ENCODE assay signal across 28 mouse cellular contexts in genomic region chr10:109643598-109643997, GRCm38 (mm10).
DNase-seq lines count a peak whose midpoint lies in the region; ATAC-seq lines count a peak whose summit lies in the region.
"Had no signal": no experiment of that assay in that cellular context is flagged by ENCODE, and none has a peak within 500 bp of the region (broad histone marks: within the 10 kb centered on the region; RNA-seq: fewer than 3 reads in every experiment).

No protein-coding gene starts in this region.

- no peaks in the 10 kb centered on the region for H3K36me3 ChIP-seq in neural tube, embryonic 15.5 days
- H3K36me3 ChIP-seq: embryonic facial prominence, embryonic 15.5 days; heart, embryonic 15.5 days; hindbrain, embryonic 13.5 days; limb, embryonic 13.5 days; liver, embryonic 12.5 days; midbrain, embryonic 13.5 days had no signal

- no peaks in the 10 kb centered on the region for H3K9me3 ChIP-seq in neural tube, embryonic 15.5 days (replicated peaks)
- H3K9me3 ChIP-seq: embryonic facial prominence, embryonic 15.5 days; heart, embryonic 15.5 days; hindbrain, embryonic 13.5 days; limb, embryonic 13.5 days; liver, embryonic 12.5 days; midbrain, embryonic 13.5 days had no signal

- WGBS in neural tube, embryonic 15.5 days, result 88% methylated on average over 3 of the region's 3 CpGs

- peak; percentile 90 for ATAC-seq in frontal cortex, adult (ENCODE audit: low TSS enrichment)
- ATAC-seq in neural tube, embryonic 15.5 days (ENCODE audit: low FRiP score), result no peak
- ATAC-seq: activated CD4-positive, CD25-positive, alpha-beta regulatory T cell, adult 4 months; forebrain, embryonic 14.5 days; liver, embryonic 12.5 days; midbrain, embryonic 13.5 days had no signal

- no peak overlapping the region for H3K4me3 ChIP-seq in neural tube, embryonic 15.5 days (replicated peaks)
- H3K4me3 ChIP-seq: embryonic facial prominence, embryonic 15.5 days; heart, embryonic 15.5 days; hindbrain, embryonic 13.5 days; limb, embryonic 13.5 days; liver, embryonic 12.5 days; megakaryocyte, embryonic 14.5 days; midbrain, embryonic 13.5 days had no signal

- DNase-seq in frontal cortex, postnatal 10 days (ENCODE audit: low spot score in 2 of 2), result no peak
- DNase-seq in left cerebral cortex, adult 11 months (ENCODE audit: low spot score), result peak; percentile 54
- no peak for DNase-seq in left cerebral cortex, postnatal 4 days
- DNase-seq in left cerebral cortex, adult 9 months (ENCODE audit: low spot score in 2 of 2), result peak; percentile 32 to 80
- DNase-seq in right cerebral cortex, postnatal 36 days (ENCODE audit: low spot score in 2 of 2), result peak; percentile 64 to 82
- no peak for DNase-seq in natural killer cell, adult 2 months (ENCODE audit: low spot score in 2 of 2)
- DNase-seq: adrenal gland, postnatal 10 days; cerebellum, adult 8-10 months; cerebellum, postnatal 36 days; gastrocnemius, postnatal 25 days; heart, postnatal 36 days; kidney, adult 18-20 months; kidney, postnatal 10 days; lung, adult 2 months; lung, postnatal 14 days; spleen, adult 18-20 months; thymus, postnatal 14 days had no signal

- H3K27me3 ChIP-seq in neural tube, embryonic 15.5 days (replicated peaks), result no peaks in the 10 kb centered on the region
- H3K27me3 ChIP-seq: embryonic facial prominence, embryonic 15.5 days; heart, embryonic 15.5 days; hindbrain, embryonic 13.5 days; limb, embryonic 13.5 days; liver, embryonic 12.5 days; megakaryocyte, embryonic 14.5 days; midbrain, embryonic 13.5 days had no signal

- intact Hi-C loops in left cerebral cortex, postnatal 4 days (cut with DNase I), result no loop called here

- H3K4me2 ChIP-seq in neural tube, embryonic 15.5 days, result no peak overlapping the region
- H3K4me2 ChIP-seq: embryonic facial prominence, embryonic 15.5 days; heart, embryonic 15.5 days; hindbrain, embryonic 13.5 days; limb, embryonic 13.5 days; liver, embryonic 12.5 days; midbrain, embryonic 13.5 days had no signal

- 0 out of 2 replicates have a peak, but pooled peaks cover 3% of the 10 kb centered on the region for H3K4me1 ChIP-seq in neural tube, embryonic 15.5 days
- H3K4me1 ChIP-seq: embryonic facial prominence, embryonic 15.5 days; heart, embryonic 15.5 days; limb, embryonic 13.5 days; liver, embryonic 12.5 days; megakaryocyte, embryonic 14.5 days had no signal

- H3K27ac ChIP-seq in neural tube, embryonic 15.5 days (replicated peaks), result no peak overlapping the region
- H3K27ac ChIP-seq: embryonic facial prominence, embryonic 15.5 days; heart, embryonic 15.5 days; hindbrain, embryonic 13.5 days; limb, embryonic 13.5 days; liver, embryonic 12.5 days; midbrain, embryonic 13.5 days had no signal

- H3K9ac ChIP-seq in neural tube, embryonic 15.5 days (replicated peaks), result no peak overlapping the region
- H3K9ac ChIP-seq: embryonic facial prominence, embryonic 15.5 days; heart, embryonic 15.5 days; hindbrain, embryonic 13.5 days; limb, embryonic 13.5 days; liver, embryonic 12.5 days; midbrain, embryonic 13.5 days had no signal

Comparison
In these comparisons a context has a peak if more than half of its experiments do, and no peak if none do; other contexts are left out.
1. DNase-seq: peak in left cerebral cortex, adult 11 months (single experiment), left cerebral cortex, adult 9 months (2 of 2) and right cerebral cortex, postnatal 36 days (2 of 2); none in frontal cortex, postnatal 10 days (0 of 2), left cerebral cortex, postnatal 4 days (single experiment) and natural killer cell, adult 2 months (0 of 2).